Mouse (Mus musculus) ovary, postnatal 36 days (tissue): ENCODE measurements at regions not wholly inside any gene's neighbourhood (a gene's known extent, or its start where the extent isn't known, plus 50 kb on each side); places are given as distances from the start of the nearest gene placed in this dataset.

Experiments used
- DNase-seq: peaks from one replicate; pipeline ENCODE4 v3.0.0; 2022; ENCODE audit warnings: low spot score, mixed read lengths

GRCm38 (mm10) chr1:151045334-151045733 lies 52.1 kb upstream of the Hmcn1 start:
- no peak for DNase-seq

GRCm38 (mm10) chr1:151046626-151047025 lies 53.4 kb upstream of the Hmcn1 start:
- DNase-seq, result no peak

GRCm38 (mm10) chr1:151049726-151050506 lies 56.7 kb upstream of the Hmcn1 start:
- no peak for DNase-seq

- no peak for DNase-seq
These were observed 57.2 kb upstream of the Hmcn1 start for GRCm38 (mm10) chr1:151050507-151050816.

GRCm38 (mm10) chr1:151053268-151053667 lies 60.0 kb upstream of the Hmcn1 start:
- DNase-seq, result no peak

- no peak for DNase-seq
These were observed 62.2 kb upstream of the Hmcn1 start for GRCm38 (mm10) chr1:151055396-151055795.

GRCm38 (mm10) chr1:151059546-151060136 lies 66.4 kb upstream of the Hmcn1 start:
- no peak for DNase-seq

- DNase-seq, result no peak
These were observed 71.9 kb upstream of the Hmcn1 start for GRCm38 (mm10) chr1:151065090-151065567.

GRCm38 (mm10) chr1:151066379-151067128 lies 73.3 kb upstream of the Hmcn1 start:
- DNase-seq, result no peak

GRCm38 (mm10) chr1:151074508-151075314 lies 81.5 kb upstream of the Hmcn1 start:
- DNase-seq, result no peak

GRCm38 (mm10) chr1:151075541-151075940 lies 82.3 kb upstream of the Hmcn1 start:
- DNase-seq, result no peak

GRCm38 (mm10) chr1:151078909-151079522 lies 85.8 kb upstream of the Hmcn1 start:
- DNase-seq, result peak; percentile 76

GRCm38 (mm10) chr1:151079614-151080360 lies 86.6 kb upstream of the Hmcn1 start:
- DNase-seq, result peak; percentile 56

GRCm38 (mm10) chr1:151080510-151080980 lies 87.3 kb upstream of the Hmcn1 start:
- peak; percentile 61 for DNase-seq

- no peak for DNase-seq
These were observed 89.3 kb upstream of the Hmcn1 start for GRCm38 (mm10) chr1:151082510-151083033.

GRCm38 (mm10) chr1:151083806-151084205 lies 90.6 kb upstream of the Hmcn1 start:
- DNase-seq, result no peak

GRCm38 (mm10) chr1:151086111-151086859 lies 93.0 kb upstream of the Hmcn1 start:
- DNase-seq, result no peak

GRCm38 (mm10) chr1:151087151-151087660 lies 94.0 kb upstream of the Hmcn1 start:
- no peak for DNase-seq

GRCm38 (mm10) chr1:151087811-151088511 lies 94.4 kb upstream of the Gm47985 start:
- DNase-seq, result no peak
